Comparison of ENCODE assay signal across 10 mouse cellular contexts in genomic region chr14:7801831-7802230, GRCm38 (mm10). TPM values are rescaled to one million over a fixed set of nuclear protein-coding genes. Genes with fewer than 3 reads are reported as not detected.
DNase-seq lines count a peak whose midpoint lies in the region; ATAC-seq lines count a peak whose summit lies in the region.
"Had no signal": no experiment of that assay in that cellular context is flagged by ENCODE, and none has a peak within 500 bp of the region (broad histone marks: within the 10 kb centered on the region; RNA-seq: fewer than 3 reads in every experiment).

No protein-coding gene starts in this region.

- no peaks in the 10 kb centered on the region for H3K27me3 ChIP-seq in heart, embryonic 11.5 days (ENCODE audit: control insufficient read depth, insufficient read depth, low read length)
- H3K27me3 ChIP-seq: neural tube, embryonic 13.5 days had no signal

- H3K4me2 ChIP-seq in heart, embryonic 11.5 days: no peak overlapping the region
- H3K4me2 ChIP-seq: neural tube, embryonic 13.5 days had no signal

- peak; percentile 44 to 64 for DNase-seq in heart, postnatal 10 days
- peak; percentile 63 for DNase-seq in urinary bladder, postnatal 14 days (ENCODE audit: low spot score)
- DNase-seq in urinary bladder, postnatal 10 days (ENCODE audit: low spot score): no peak
- peak; percentile 73 to 78 for DNase-seq in cerebellum, postnatal 10 days
- DNase-seq in left cerebral cortex, postnatal 4 days: peak; percentile 34
- peak; percentile 32 for DNase-seq in right cerebral cortex, postnatal 4 days
- no peak for DNase-seq in yolk sac, embryonic 10.5 days (ENCODE audit: low spot score)

- H3K4me1 ChIP-seq in heart, embryonic 11.5 days (ENCODE audit: control insufficient read depth, insufficient read depth, low read length): no peaks in the 10 kb centered on the region
- H3K4me1 ChIP-seq: neural tube, embryonic 13.5 days had no signal

- H3K9me3 ChIP-seq in heart, embryonic 11.5 days (replicated peaks; ENCODE audit: control insufficient read depth, low read length): no peaks in the 10 kb centered on the region

- ATAC-seq in heart, embryonic 11.5 days (replicated peaks; ENCODE audit: insufficient number of reproducible peaks, low FRiP score, low TSS enrichment): no peak

- intact Hi-C loops in heart, postnatal 10 days (cut with DNase I): loop anchor here (2.0 kb wide), 1 partner anchor 35 kb away; no protein-coding TSS in a partner anchor
- intact Hi-C loops in left cerebral cortex, postnatal 4 days (cut with DNase I): no loop called here

- no peaks in the 10 kb centered on the region for H3K36me3 ChIP-seq in heart, embryonic 11.5 days (ENCODE audit: control insufficient read depth, insufficient read depth, low read length)
- H3K36me3 ChIP-seq: neural tube, embryonic 13.5 days had no signal

- no peak overlapping the region for H3K9ac ChIP-seq in heart, embryonic 11.5 days (ENCODE audit: low read depth, low read length)
- H3K9ac ChIP-seq: neural tube, embryonic 13.5 days had no signal

- H3K4me3 ChIP-seq in heart, embryonic 11.5 days (ENCODE audit: low read depth, low read length): no peak overlapping the region
- H3K4me3 ChIP-seq: neural tube, embryonic 13.5 days had no signal

- H3K27ac ChIP-seq in heart, embryonic 11.5 days (ENCODE audit: low read depth, low read length): no peak overlapping the region
- H3K27ac ChIP-seq: neural tube, embryonic 13.5 days had no signal

- WGBS in heart, embryonic 11.5 days (ENCODE audit: insufficient replicate concordance): 9% methylated on average over 4 of the region's 4 CpGs

RNA-seq across cellular contexts. Expression of gene Gm26661, which starts 10.4 kb away (rescaled TPM):
- total RNA-seq in heart, postnatal 10 days (2021): not detected
- polyA plus RNA-seq in heart, embryonic 11.5 days (2014; fragmentation: Nextera tagmentation; extraction: Ambion mirVana): not detected in 2 replicates
- not detected for total RNA-seq in left cerebral cortex, postnatal 4 days (2021)
- polyA plus RNA-seq: large intestine, adult 2 months; neural tube, embryonic 13.5 days had no signal

RNA-seq across cellular contexts. Expression of gene Flnb, which starts 15.9 kb away (rescaled TPM):
- total RNA-seq in heart, postnatal 10 days (2021): 10 to 100 TPM; 40.5 to 43.6 TPM
- 13.1 and 13.6 TPM in 2 replicates for polyA plus RNA-seq in heart, embryonic 11.5 days (2014; fragmentation: Nextera tagmentation; extraction: Ambion mirVana)
- total RNA-seq in left cerebral cortex, postnatal 4 days (2021): 10 to 100 TPM; 36.3 to 44.4 TPM

Comparison
In these comparisons a context has a peak if more than half of its experiments do, and no peak if none do; other contexts are left out.
1. DNase-seq: peak in heart, postnatal 10 days (2 of 2), urinary bladder, postnatal 14 days (single experiment), cerebellum, postnatal 10 days (2 of 2), left cerebral cortex, postnatal 4 days (single experiment) and right cerebral cortex, postnatal 4 days (single experiment); none in urinary bladder, postnatal 10 days (single experiment) and yolk sac, embryonic 10.5 days (single experiment).